24 mouse cellular contexts compared by ENCODE assay signal in the genomic region with DNA sequence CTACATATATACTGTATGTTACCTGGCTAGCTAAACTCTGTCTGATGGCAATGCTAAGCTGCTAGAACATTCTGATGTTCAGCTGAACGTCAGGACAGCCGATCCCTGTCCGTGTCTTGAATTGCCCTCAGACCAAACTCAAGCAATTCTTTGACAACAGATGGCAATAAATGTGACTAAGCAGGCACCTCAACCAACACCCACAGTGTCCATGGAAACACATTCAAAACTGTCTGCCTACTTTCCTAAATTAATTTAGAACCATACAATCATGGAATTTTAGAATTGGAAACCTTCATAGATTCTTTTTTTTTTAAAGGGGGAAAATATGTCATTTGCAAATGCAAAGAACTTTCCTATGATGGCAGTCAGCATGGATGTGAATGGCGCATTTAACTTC. TPM values are rescaled to one million over a fixed set of nuclear protein-coding genes. Genes with fewer than 3 reads are reported as not detected.
A peak's percentile ranks its signal among the peaks of the same experiment; 100 is the strongest.
DNase-seq lines count a peak whose midpoint lies in the region; TF ChIP-seq lines count a peak whose summit lies in the region.
"Had no signal": no experiment of that assay in that cellular context is flagged by ENCODE, and none has a peak within 500 bp of the region (broad histone marks: within the 10 kb centered on the region; RNA-seq: fewer than 3 reads in every experiment).

No protein-coding gene starts in this region.

- H3K4me1 ChIP-seq in cerebellum, adult 2 months (ENCODE audit: control insufficient read depth, insufficient read depth, low read length), result peaks cover 37% of the 10 kb centered on the region

- TF ChIP-seq CTCF in cerebellum, adult 2 months (IDR thresholded peaks at IDR 0.05; ENCODE audit: borderline replicate concordance, insufficient read depth, low read depth, low read length), result no peak

- no peak for TF ChIP-seq POLR2A in cerebellum, adult 2 months (IDR thresholded peaks at IDR 0.05; ENCODE audit: borderline replicate concordance, insufficient read depth, low read length)

- WGBS in cerebellum, adult 2 months, result 28% methylated on average over 4 of the region's 4 CpGs

- no peaks in the 10 kb centered on the region for H3K27me3 ChIP-seq in cerebellum, adult 2 months (ENCODE audit: control insufficient read depth, insufficient read depth, low read length)
- H3K27me3 ChIP-seq: embryonic facial prominence, embryonic 13.5 days; forebrain, embryonic 12.5 days; forebrain, embryonic 15.5 days; heart, embryonic 12.5 days; heart, embryonic 15.5 days; hindbrain, embryonic 13.5 days had no signal

- H3K4me3 ChIP-seq in cerebellum, adult 2 months (replicated peaks; ENCODE audit: insufficient read depth, low read depth, low read length), result no peak overlapping the region
- H3K4me3 ChIP-seq: embryonic facial prominence, embryonic 10.5 days; embryonic facial prominence, embryonic 13.5 days; erythroblast, embryonic 14.5 days; forebrain, embryonic 12.5 days; forebrain, embryonic 15.5 days; gastrocnemius, adult 2 months; heart, embryonic 12.5 days; heart, embryonic 15.5 days; hindbrain, embryonic 10.5 days; hindbrain, embryonic 13.5 days had no signal

- intact Hi-C loops in left cerebral cortex, postnatal 14 days (cut with DNase I), result no loop called here
- intact Hi-C loops in left cerebral cortex, postnatal 36 days (cut with DNase I), result no loop called here

- DNase-seq in cerebellum, adult 2 months, result peak in 1 of 2 experiments; percentile 61
- no peak for DNase-seq in cerebellum, adult 9-11 months
- peak; percentile 21 for DNase-seq in layer of hippocampus, adult 9-10 months (ENCODE audit: low spot score)
- no peak for DNase-seq in layer of hippocampus, postnatal 10 days (ENCODE audit: low spot score in 2 of 2)
- DNase-seq in left cerebral cortex, postnatal 14 days (ENCODE audit: low spot score in 2 of 2), result peak; percentile 31 to 38
- DNase-seq in left cerebral cortex, postnatal 36 days (ENCODE audit: low spot score in 2 of 2), result no peak
- DNase-seq in heart, adult 18-20 months, result no peak
- DNase-seq: adrenal gland, adult 8-10 months; adrenal gland, postnatal 25 days; cerebellum, postnatal 36 days; embryo, embryonic 11 days; gastrocnemius, adult 2 months; gastrocnemius, postnatal 14 days; heart, postnatal 10 days; heart, postnatal 36 days had no signal

- H3K27ac ChIP-seq in cerebellum, adult 2 months (ENCODE audit: insufficient read depth, low read length), result 0 out of 2 replicates have a peak overlapping the region, but pooled peaks have one; percentile 15
- H3K27ac ChIP-seq: embryonic facial prominence, embryonic 10.5 days; embryonic facial prominence, embryonic 13.5 days; forebrain, embryonic 12.5 days; forebrain, embryonic 15.5 days; gastrocnemius, adult 2 months; heart, embryonic 15.5 days; hindbrain, embryonic 10.5 days; hindbrain, embryonic 13.5 days had no signal

RNA-seq across cellular contexts. Expression of a gene that starts 41.6 kb away (rescaled TPM):
- 27.9 and 29.8 TPM in 2 replicates for polyA plus RNA-seq in cerebellum, adult 2 months (2012; rRNA removed)
- 10 to 100 TPM; 66.0 to 67.7 TPM for total RNA-seq in layer of hippocampus, postnatal 10 days (2021)
- total RNA-seq in left cerebral cortex, postnatal 14 days (2021), result 10 to 100 TPM; 70.0 to 76.7 TPM
- total RNA-seq in left cerebral cortex, postnatal 36 days (2021), result 10 to 100 TPM; 70.8 to 75.8 TPM
- total RNA-seq in heart, adult 18-20 months (2021), result 10 to 100 TPM; 38.9 to 41.0 TPM

Comparison
In these comparisons a context has a peak if more than half of its experiments do, and no peak if none do; other contexts are left out.
1. DNase-seq: peak in layer of hippocampus, adult 9-10 months (single experiment) and left cerebral cortex, postnatal 14 days (2 of 2); none in cerebellum, adult 9-11 months (single experiment), layer of hippocampus, postnatal 10 days (0 of 2), left cerebral cortex, postnatal 36 days (0 of 2) and heart, adult 18-20 months (0 of 2).